ENCODE assay signal across 8 mouse cellular contexts in genomic region chr6:127151565-127152105, GRCm38 (mm10). TPM values are rescaled to one million over a fixed set of nuclear protein-coding genes. Genes with fewer than 3 reads are reported as not detected.
DNase-seq lines count a peak whose midpoint lies in the region; ATAC-seq and TF ChIP-seq lines count a peak whose summit lies in the region.

No protein-coding gene starts in this region.

- H3K9ac ChIP-seq in lung, postnatal 0 days (replicated peaks; ENCODE audit: low read depth): no peak overlapping the region

- H3K27ac ChIP-seq in bone marrow, adult 2 months (ENCODE audit: control insufficient read depth, insufficient read depth, low read depth, low read length, poor library complexity): peak overlapping the region; percentile 30; the same call in 1 of the 2 replicates
- peak overlapping the region; percentile 62 for H3K27ac ChIP-seq in kidney, adult 2 months (ENCODE audit: insufficient read depth, low read depth, low read length)
- H3K27ac ChIP-seq in lung, postnatal 0 days (ENCODE audit: low read length): peak overlapping the region; percentile 57

- TF ChIP-seq POLR2A in bone marrow, adult 2 months (IDR thresholded peaks at IDR 0.05; ENCODE audit: borderline replicate concordance, control insufficient read depth, low read depth, low read length): no peak
- TF ChIP-seq POLR2A in kidney, adult 2 months (IDR thresholded peaks at IDR 0.05; ENCODE audit: low read depth, low read length): no peak

- H3K9me3 ChIP-seq in erythroblast, embryonic 14.5 days (ENCODE audit: control insufficient read depth, low read length): peaks cover 12% of the 10 kb centered on the region; the same call in 1 of the 2 replicates
- H3K9me3 ChIP-seq in lung, postnatal 0 days (ENCODE audit: low read length): no peaks in the 10 kb centered on the region

- TF ChIP-seq EP300 in lung, postnatal 0 days (IDR thresholded peaks at IDR 0.05): no peak

- peak overlapping the region; percentile 90 for H3K4me2 ChIP-seq in lung, postnatal 0 days (replicated peaks; ENCODE audit: low read depth, low read length)

- no peaks in the 10 kb centered on the region for H3K36me3 ChIP-seq in erythroblast, embryonic 14.5 days (ENCODE audit: control insufficient read depth)
- H3K36me3 ChIP-seq in kidney, adult 2 months (ENCODE audit: control insufficient read depth, insufficient read depth, low read length): no peaks in the 10 kb centered on the region
- H3K36me3 ChIP-seq in lung, postnatal 0 days (ENCODE audit: insufficient read depth, low read length): no peaks in the 10 kb centered on the region

- peaks cover 41% of the 10 kb centered on the region for H3K4me1 ChIP-seq in erythroblast, embryonic 14.5 days (ENCODE audit: control insufficient read depth)
- no peaks in the 10 kb centered on the region; the same call in 1 of the 2 replicates for H3K4me1 ChIP-seq in bone marrow, adult 2 months (ENCODE audit: control insufficient read depth, insufficient read depth, low read length)
- H3K4me1 ChIP-seq in kidney, adult 2 months (ENCODE audit: control insufficient read depth, insufficient read depth, low read length): peaks cover 5% of the 10 kb centered on the region; the same call in 1 of the 2 replicates
- peaks cover 35% of the 10 kb centered on the region; the same call in 1 of the 2 replicates for H3K4me1 ChIP-seq in lung, postnatal 0 days (ENCODE audit: insufficient read depth, low read depth, low read length)

- H3K4me3 ChIP-seq in erythroblast, embryonic 14.5 days (replicated peaks): peak overlapping the region; percentile 51
- peak overlapping the region; percentile 30 for H3K4me3 ChIP-seq in bone marrow, adult 2 months (replicated peaks; ENCODE audit: control insufficient read depth, low read depth, low read length)
- peak overlapping the region; percentile 17 for H3K4me3 ChIP-seq in kidney, adult 2 months (ENCODE audit: insufficient read depth, low read depth, low read length)
- H3K4me3 ChIP-seq in lung, postnatal 0 days (ENCODE audit: low read depth, low read length): peak overlapping the region; percentile 75

- no peak for ATAC-seq in erythroblast, adult 5-6 weeks (replicated peaks; ENCODE audit: low FRiP score, poor library complexity, severe bottlenecking)
- ATAC-seq in lung, postnatal 0 days: peak; percentile 7; the same call in 1 of the 2 replicates
- ATAC-seq in monocyte, adult 5-6 weeks (replicated peaks; ENCODE audit: insufficient number of reproducible peaks, low FRiP score, low TSS enrichment, poor library complexity, severe bottlenecking): no peak

- peak; percentile 53 for DNase-seq in heart, adult 8-10 months (ENCODE audit: low spot score)
- DNase-seq in kidney, adult 2 months: peak; percentile 45
- DNase-seq in lung, postnatal 0 days (ENCODE audit: low spot score): peak; percentile 61
- DNase-seq in retina, embryonic 14.5 days (ENCODE audit: low spot score): peak; percentile 51

- WGBS in bone marrow, adult 2 months: under 1% methylated on average over 29 of the region's 29 CpGs
- 2% methylated on average over 29 of the region's 29 CpGs for WGBS in kidney, adult 2 months
- WGBS in lung, postnatal 0 days: under 1% methylated on average over 29 of the region's 29 CpGs

- no peak for TF ChIP-seq CTCF in bone marrow, adult 2 months (IDR thresholded peaks at IDR 0.05; ENCODE audit: control insufficient read depth, insufficient read depth, low read length)
- no peak for TF ChIP-seq CTCF in kidney, adult 2 months (conservative IDR thresholded peaks at IDR 0.05; ENCODE audit: insufficient read depth, insufficient read length, low read depth, low read length)
- TF ChIP-seq CTCF in lung, postnatal 0 days (IDR thresholded peaks at IDR 0.05): 0 out of 2 replicates have a peak, but pooled peaks have one; percentile 21

- peaks cover 91% of the 10 kb centered on the region for H3K27me3 ChIP-seq in erythroblast, embryonic 14.5 days (ENCODE audit: control insufficient read depth)
- peaks cover 1% of the 10 kb centered on the region for H3K27me3 ChIP-seq in kidney, adult 2 months (replicated peaks; ENCODE audit: control insufficient read depth, insufficient read depth, low read length)
- H3K27me3 ChIP-seq in lung, postnatal 0 days (replicated peaks; ENCODE audit: insufficient read depth, low read length): no peaks in the 10 kb centered on the region; the same call in 1 of the 2 replicates

RNA-seq across cellular contexts. Expression of gene Ccnd2, which starts 0.4 kb away (rescaled TPM):
- 0.64 and 0.74 TPM in 2 replicates for polyA plus RNA-seq in erythroblast, embryonic 14.5 days (2012)
- 12.5 and 314 TPM in 2 replicates for total RNA-seq in erythroblast, adult 5-6 weeks (2015; ENCODE audit: low replicate concordance)
- total RNA-seq in erythroblast, adult 5-6 weeks (2017; ENCODE audit: low replicate concordance): 4.1 and 5.3 TPM in 2 replicates
- 20.3 and 80.6 TPM in 2 replicates for polyA plus RNA-seq in bone marrow, adult 2 months (2011; ENCODE audit: insufficient read depth, insufficient read length, low replicate concordance, missing spikeins)
- total RNA-seq in heart, adult 8-10 months (2022): 100 to 1,000 TPM; 113 to 158 (median 137) TPM
- 18.8 and 27.7 TPM in 2 replicates for polyA plus RNA-seq in kidney, adult 2 months (2012; rRNA removed)
- polyA plus RNA-seq in lung, postnatal 0 days (2015; fragmentation: Nextera tagmentation; extraction: Ambion mirVana): 286 and 310 TPM in 2 replicates
- total RNA-seq in monocyte, adult 5-6 weeks (2017): 30.4 to 97.0 TPM (median 61.4 TPM) in 3 replicates

RNA-seq across cellular contexts. Expression of gene Tigar, which starts 42.3 kb away (rescaled TPM):
- not detected in 2 replicates for polyA plus RNA-seq in erythroblast, embryonic 14.5 days (2012)
- total RNA-seq in erythroblast, adult 5-6 weeks (2015; ENCODE audit: low replicate concordance): 0.96 and 1.3 TPM in 2 replicates
- 1.6 and 1.8 TPM in 2 replicates for total RNA-seq in erythroblast, adult 5-6 weeks (2017; ENCODE audit: low replicate concordance)
- 0.43 and 6.6 TPM in 2 replicates for polyA plus RNA-seq in bone marrow, adult 2 months (2011; ENCODE audit: insufficient read depth, insufficient read length, low replicate concordance, missing spikeins)
- 10 to 100 TPM; 51.8 to 65.8 (median 59.1) TPM for total RNA-seq in heart, adult 8-10 months (2022)
- 2.4 and 3.0 TPM in 2 replicates for polyA plus RNA-seq in kidney, adult 2 months (2012; rRNA removed)
- 1.9 and 2.1 TPM in 2 replicates for polyA plus RNA-seq in lung, postnatal 0 days (2015; fragmentation: Nextera tagmentation; extraction: Ambion mirVana)
- total RNA-seq in monocyte, adult 5-6 weeks (2017): 3.1 to 8.6 TPM (median 4.5 TPM) in 3 replicates

Comparison
In these comparisons a context has a peak if more than half of its experiments do, and no peak if none do; other contexts are left out.
1. H3K4me3 ChIP-seq: peak in every context shown above with its lines; median percentile 75 in lung, postnatal 0 days; 51 in erythroblast, embryonic 14.5 days; 30 in bone marrow, adult 2 months; 17 in kidney, adult 2 months.
2. RNA of gene Ccnd2, which starts 0.4 kb away (polyA plus RNA-seq): 286 to 310 TPM in lung, postnatal 0 days, 18.8 to 27.7 TPM in kidney, adult 2 months and 20.3 to 80.6 TPM in bone marrow, adult 2 months; 0.64 to 0.74 TPM in erythroblast, embryonic 14.5 days; every median in the first group is over 10 times any median in the second.
3. Peak in every context shown above with its lines, with median percentiles within 50 percentile points of each other: H3K27ac ChIP-seq and DNase-seq.